Mouse (Mus musculus) liver, adult 10 weeks (tissue): Measurements from ENCODE around the gene BC035947. TPM values are rescaled to one million over a fixed set of nuclear protein-coding genes. Genes with fewer than 3 reads are reported as not detected.

Experiments used
- polyA plus RNA-seq: library from polyadenylated mRNA; stranded (reverse); fragments of 350-450 nt; fragmentation: Illumina TruSeq; extraction: RNeasy Lipid Tissue Mini Kit (QIAGEN cat#74804); gene quantifications from one replicate; pipeline ENCODE4 v1.2.3, GENCODE M21; 2014; ENCODE audit warnings: low read depth, low replicate concordance

BC035947 gene
- polyA plus RNA-seq, result not detected

DNA sequence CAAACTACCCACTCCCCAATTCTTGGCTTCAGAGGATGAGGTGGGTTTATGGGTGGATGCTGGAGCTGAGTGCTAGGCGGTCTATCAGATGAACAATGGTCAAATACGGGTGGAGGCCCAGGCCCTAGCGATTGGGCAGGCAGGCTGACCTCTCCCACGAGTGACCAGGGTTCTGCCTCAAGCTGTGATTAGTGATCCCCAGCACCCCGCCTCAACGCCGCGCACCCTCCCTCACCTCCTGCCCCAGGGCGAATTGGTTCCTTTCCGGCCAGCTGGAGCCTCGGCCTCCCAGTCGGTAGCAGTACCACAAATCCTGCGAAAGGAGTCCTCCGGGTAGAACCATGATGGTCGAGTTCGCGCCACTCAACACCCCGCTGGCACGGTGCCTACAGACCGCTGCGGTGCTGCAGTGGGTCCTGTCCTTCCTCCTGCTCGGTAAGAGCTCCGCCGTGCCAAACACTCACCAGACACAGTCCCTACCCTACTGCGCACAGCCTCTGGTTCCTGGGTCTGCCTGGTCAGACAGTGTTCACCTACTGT is at the start of gene BC035947:
Gene BC035947, minus strand, starts transcription at position 538 of the 540 bp plus-strand sequence.

GRCm38 (mm10) chr1:78510862-78511261 is 1.1 kb downstream of the BC035947 start, which contains the start of gene Mogat1:
TSS of gene Mogat1 (plus strand) at chr1:78510991.

DNA sequence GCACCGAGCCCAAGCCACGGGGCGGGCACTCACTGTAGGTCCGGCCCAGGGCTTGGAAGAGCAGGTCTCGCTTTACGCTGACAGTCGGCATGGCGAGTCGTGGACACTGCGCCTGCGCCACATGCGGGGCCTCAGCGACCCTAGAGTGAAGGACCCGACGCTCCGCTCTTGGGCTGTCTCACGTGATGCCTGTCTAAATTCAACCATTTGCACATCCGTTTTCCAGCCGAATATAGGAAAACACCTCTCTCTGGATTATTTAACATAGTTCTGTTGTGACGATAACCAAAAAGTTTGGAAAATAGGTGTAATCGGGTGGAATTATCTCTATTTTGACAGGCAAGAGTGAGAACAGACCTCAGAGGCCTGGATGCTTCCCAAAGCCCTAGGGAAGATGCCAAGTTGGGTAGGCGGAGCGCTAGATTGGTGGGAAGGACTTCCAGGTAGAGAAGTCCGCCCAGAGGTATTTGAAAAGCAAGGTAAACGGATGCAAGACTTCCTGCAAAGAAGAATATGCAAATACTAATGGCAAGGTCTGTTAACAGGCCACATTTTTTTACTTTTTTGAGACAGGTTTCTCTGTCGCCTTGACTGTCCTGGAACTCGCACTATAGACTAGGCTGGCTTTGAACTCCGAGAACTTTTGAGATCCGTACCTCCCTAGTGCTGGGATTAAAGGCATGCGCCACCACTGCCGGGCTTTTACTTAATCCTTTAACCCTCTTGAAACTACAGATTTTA is 23.0 kb downstream of the BC035947 start, which contains the start of gene Farsb:
Gene Farsb, minus strand, starts transcription at position 146 of the 741 bp plus-strand sequence.

Other genes with a start within 250 kb of the BC035947 start
- gene Sgpp2, start 201.8 kb downstream of the BC035947 start, polyA plus RNA-seq, result 0.16 TPM
- 84.5 TPM for gene Farsb, start 23.3 kb downstream of the BC035947 start, polyA plus RNA-seq
- 1.4 TPM for gene Mogat1, start 1.2 kb downstream of the BC035947 start, polyA plus RNA-seq
- gene Acsl3, start 145.7 kb upstream of the BC035947 start, polyA plus RNA-seq, result 94.6 TPM
- 11.4 TPM for gene Utp14b, start 145.9 kb upstream of the BC035947 start, polyA plus RNA-seq